Mouse (Mus musculus) olfactory bulb, adult 2 months (tissue): Measurements from ENCODE around the gene Tnfrsf21.

Experiments used
- CTCF ChIP-seq: fragments of 200-500 bp; IDR thresholded peaks from 2 replicates; pipeline ENCODE4 v1.5.1; 2012; ENCODE audit warnings: low read depth, mild to moderate bottlenecking, low read length, moderate library complexity; ENCODE audit not compliant: insufficient read depth
- POLR2A ChIP-seq: fragments of 200-500 bp; IDR thresholded peaks from 2 replicates; pipeline ENCODE4 v1.6.1; 2012; ENCODE audit warnings: mild to moderate bottlenecking, low read depth, low read length, moderate library complexity; ENCODE audit not compliant: insufficient read depth

- no peak for TF ChIP-seq CTCF
- no peak for TF ChIP-seq POLR2A
Observed at GRCm38 (mm10) chr17:43077540-43077939, 61.2 kb downstream of the Tnfrsf21 start.
